Mouse (Mus musculus) naive thymus-derived CD4-positive, alpha-beta T cell, adult 5 months (primary cell): ENCODE measurements around the gene Olfr1116. TPM values are rescaled to one million over a fixed set of nuclear protein-coding genes. Genes with fewer than 3 reads are reported as not detected.

Source experiments
- polyA plus RNA-seq: library from polyadenylated mRNA; unstranded; fragments of 100-300 nt; shearing (Covaris generic); gene quantifications from one replicate; pipeline ENCODE4 v1.2.1, GENCODE M21; 2017

Gene Olfr1116
- 0.04 TPM for polyA plus RNA-seq

GRCm38 (mm10) chr2:87267234-87267633, at the start of gene Olfr1116:
Gene Olfr1116, plus strand, starts transcription at chr2:87267534.

GRCm38 (mm10) chr2:87247713-87248112, 19.6 kb upstream of the Olfr1116 start, which contains the start of gene Olfr1115:
Gene Olfr1115, plus strand, starts transcription at chr2:87248013.

GRCm38 (mm10) chr2:87307281-87307680, 39.9 kb downstream of the Olfr1116 start, which contains the start of gene Olfr1118:
Gene Olfr1118, plus strand, starts transcription at chr2:87307581.

Other genes starting within 250 kb of the Olfr1116 start
- gene Olfr1104, start 240.5 kb upstream of the Olfr1116 start, polyA plus RNA-seq, result not detected
- gene Olfr1105, start 231.0 kb upstream of the Olfr1116 start, polyA plus RNA-seq, result 0.14 TPM
- gene Olfr1106, start 215.3 kb upstream of the Olfr1116 start, polyA plus RNA-seq, result not detected
- gene Olfr1107, start 191.7 kb upstream of the Olfr1116 start, polyA plus RNA-seq, result not detected
- 0.19 TPM for gene Olfr1109, start 171.5 kb upstream of the Olfr1116 start, polyA plus RNA-seq
- gene Olfr259, start 153.0 kb upstream of the Olfr1116 start, polyA plus RNA-seq, result not detected
- not detected for gene Olfr1110, start 127.2 kb upstream of the Olfr1116 start, polyA plus RNA-seq
- gene Olfr1111, start 114.9 kb upstream of the Olfr1116 start, polyA plus RNA-seq, result not detected
- gene Olfr1112, start 79.7 kb upstream of the Olfr1116 start, polyA plus RNA-seq, result not detected
- not detected for gene Olfr1113, start 58.6 kb upstream of the Olfr1116 start, polyA plus RNA-seq
- not detected for gene Olfr1115, start 19.5 kb upstream of the Olfr1116 start, polyA plus RNA-seq
- not detected for gene Olfr1118, start 40.0 kb downstream of the Olfr1116 start, polyA plus RNA-seq
- gene Olfr1120, start 87.3 kb downstream of the Olfr1116 start, polyA plus RNA-seq, result not detected
- gene Olfr1121, start 102.4 kb downstream of the Olfr1116 start, polyA plus RNA-seq, result 0.22 TPM
- 0.09 TPM for gene Olfr1122, start 118.3 kb downstream of the Olfr1116 start, polyA plus RNA-seq
- not detected for gene Olfr1123, start 149.1 kb downstream of the Olfr1116 start, polyA plus RNA-seq
- 0.32 TPM for gene Olfr1124, start 162.7 kb downstream of the Olfr1116 start, polyA plus RNA-seq
- not detected for gene Olfr1126, start 186.4 kb downstream of the Olfr1116 start, polyA plus RNA-seq
- not detected for gene Pramel7, start 229.6 kb downstream of the Olfr1116 start, polyA plus RNA-seq
- not detected for gene Pramel6, start 239.0 kb downstream of the Olfr1116 start, polyA plus RNA-seq